Mouse (Mus musculus) liver, embryonic 16.5 days (tissue): ENCODE data around the gene Zfp92. TPM values are rescaled to one million over a fixed set of nuclear protein-coding genes. Genes with fewer than 3 reads are reported as not detected.

Experiments used
- ATAC-seq: fragments of 200-750 bp; cut with Nextera tagmentation; 2 replicates; pipeline ENCODE4 v1.8.0; 2017; ENCODE audit warnings: low read depth, mild to moderate bottlenecking, moderate number of reproducible peaks, moderate library complexity
- H3K27ac ChIP-seq: fragments of 300-500 bp; sonication (generic); 2 replicates; pipeline ENCODE4 v1.5.1; 2014; ENCODE audit warnings: mild to moderate bottlenecking, low read length
- H3K27me3 ChIP-seq: fragments of 300-500 bp; sonication (generic); 2 replicates; pipeline ENCODE4 v1.6.1; 2014; ENCODE audit warnings: low read depth, low read length, mixed read lengths; ENCODE audit not compliant: control insufficient read depth, insufficient read depth
- H3K36me3 ChIP-seq: fragments of 300-500 bp; sonication (generic); 2 replicates; pipeline ENCODE4 v1.6.1; 2014; ENCODE audit warnings: mild to moderate bottlenecking; ENCODE audit not compliant: control insufficient read depth, insufficient read depth
- H3K4me1 ChIP-seq: fragments of 300-500 bp; sonication (generic); 2 replicates; pipeline ENCODE4 v1.6.1; 2014; ENCODE audit warnings: low read depth, low read length, mixed read lengths; ENCODE audit not compliant: control insufficient read depth
- H3K4me2 ChIP-seq: fragments of 300-500 bp; sonication (generic); 2 replicates; pipeline ENCODE4 v1.6.1; 2014; ENCODE audit warnings: low read depth, low read length, mixed read lengths
- H3K4me3 ChIP-seq: fragments of 300-500 bp; sonication (generic); 2 replicates; pipeline ENCODE4 v1.5.1; 2014; ENCODE audit warnings: low read depth, mild to moderate bottlenecking, low read length
- H3K9ac ChIP-seq: fragments of 300-500 bp; sonication (generic); 2 replicates; pipeline ENCODE4 v1.6.1; 2014; ENCODE audit warnings: low read depth, low read length
- H3K9me3 ChIP-seq: fragments of 300-500 bp; sonication (generic); replicated peaks from 2 replicates; pipeline ENCODE4 v1.6.1; 2016; ENCODE audit warnings: low read length; ENCODE audit not compliant: control insufficient read depth
- WGBS: fragments of 180-500 bp; shearing (Covaris S2); extraction: QIAGEN DNeasy Blood & Tissue Kit; methylation state at CpG from one replicate; pipeline ENCODE4 v1.1.7; 2014; ENCODE audit not compliant: insufficient replicate concordance; 5-methylcytosine and 5-hydroxymethylcytosine counted together
- polyA plus RNA-seq: library from polyadenylated mRNA; unstranded; fragments of >200 nt; fragmentation: Nextera tagmentation; extraction: Ambion mirVana; gene quantifications from 2 replicates; pipeline ENCODE4 v1.2.1, GENCODE M21; 2015

Zfp92 gene
- polyA plus RNA-seq, 1 experiment from 2014 or later = not detected

DNA sequence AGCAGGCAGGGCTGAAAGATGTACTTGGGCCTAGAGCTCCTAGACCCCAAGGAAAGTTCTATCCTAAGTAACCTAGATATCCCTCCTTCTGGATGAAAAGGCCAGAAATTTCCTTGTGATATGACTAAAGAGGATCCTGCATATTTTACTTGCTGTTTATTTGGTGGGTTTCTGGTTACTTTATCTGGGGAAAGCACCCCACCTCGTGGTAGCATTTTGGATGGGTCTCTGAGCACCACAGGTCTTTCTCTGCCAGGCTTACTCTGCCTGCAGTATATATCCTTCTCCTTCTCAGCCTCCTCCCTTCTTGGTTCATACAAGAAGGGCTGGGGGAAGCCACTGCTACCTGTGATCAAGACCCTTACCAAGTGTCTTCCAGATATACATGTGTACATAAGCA, 1.9 kb downstream of the Zfp92 start:
- Histone ChIP-seq H3K9me3 (no peaks in the 10 kb centered on the region), H3K4me1 (no peaks in the 10 kb centered on the region), H3K27ac (no peak overlapping the region), H3K36me3 (no peaks in the 10 kb centered on the region), H3K27me3 (no peaks in the 10 kb centered on the region; the same call in 1 of the 2 replicates), H3K4me3 (no peak overlapping the region), H3K4me2 (no peak overlapping the region), H3K9ac (no peak overlapping the region)
- no peak for ATAC-seq
- 31% methylated on average over 1 of the region's 1 CpGs for WGBS

DNA sequence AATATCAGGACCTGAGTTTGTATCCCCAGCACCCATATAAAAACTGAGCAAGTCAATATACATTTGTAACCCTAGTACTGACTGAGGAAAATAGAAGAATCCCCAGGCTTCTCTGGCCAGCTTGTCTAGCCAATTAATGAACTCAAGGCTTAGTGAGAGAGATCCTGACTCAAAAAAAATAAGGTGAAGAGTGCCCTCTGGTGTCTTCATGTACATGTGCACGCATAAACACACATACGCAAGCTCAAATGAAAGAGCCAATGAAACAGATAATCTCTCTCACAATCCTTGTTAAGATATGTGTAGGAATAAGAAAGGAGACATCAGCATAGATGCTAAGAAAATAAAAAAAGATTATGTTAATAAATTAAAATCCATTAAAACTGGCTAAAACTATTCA, 19.1 kb downstream of the Zfp92 start:
- no peaks in the 10 kb centered on the region for H3K9me3 ChIP-seq
- WGBS = 72% methylated on average over 2 of the region's 2 CpGs
- no peaks in the 10 kb centered on the region for H3K4me1 ChIP-seq
- H3K4me3 ChIP-seq = no peak overlapping the region
- no peaks in the 10 kb centered on the region for H3K36me3 ChIP-seq
- H3K27me3 ChIP-seq = no peaks in the 10 kb centered on the region
- no peak overlapping the region for H3K27ac ChIP-seq
- H3K4me2 ChIP-seq = no peak overlapping the region
- ATAC-seq = no peak
- H3K9ac ChIP-seq = no peak overlapping the region

DNA sequence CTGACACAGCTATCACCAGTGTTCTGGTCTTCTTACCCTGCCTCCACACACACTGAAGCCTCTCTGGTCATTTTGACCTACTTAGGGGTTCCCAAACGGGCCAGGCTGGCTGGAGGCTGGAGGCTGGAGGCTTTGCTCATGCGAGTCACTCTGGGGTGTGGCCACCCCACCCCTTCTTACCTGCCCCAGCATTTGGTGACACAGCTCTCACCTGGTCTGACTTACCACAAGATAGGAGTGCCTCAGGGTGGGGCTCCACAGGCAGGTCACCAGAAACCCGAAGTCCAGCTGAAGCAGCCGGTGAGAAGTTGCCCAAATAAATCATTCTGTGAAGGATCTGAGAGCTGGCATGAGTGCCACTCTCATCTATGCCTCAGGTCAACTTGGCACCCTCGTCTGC, 22.0 kb downstream of the Zfp92 start:
- no peak for ATAC-seq
- Histone ChIP-seq H3K36me3 (no peaks in the 10 kb centered on the region), H3K9me3 (no peaks in the 10 kb centered on the region), H3K9ac (no peak overlapping the region), H3K4me1 (no peaks in the 10 kb centered on the region), H3K4me3 (no peak overlapping the region), H3K27ac (no peak overlapping the region), H3K4me2 (no peak overlapping the region), H3K27me3 (no peaks in the 10 kb centered on the region)
- 52% methylated on average over 5 of the region's 5 CpGs for WGBS

DNA sequence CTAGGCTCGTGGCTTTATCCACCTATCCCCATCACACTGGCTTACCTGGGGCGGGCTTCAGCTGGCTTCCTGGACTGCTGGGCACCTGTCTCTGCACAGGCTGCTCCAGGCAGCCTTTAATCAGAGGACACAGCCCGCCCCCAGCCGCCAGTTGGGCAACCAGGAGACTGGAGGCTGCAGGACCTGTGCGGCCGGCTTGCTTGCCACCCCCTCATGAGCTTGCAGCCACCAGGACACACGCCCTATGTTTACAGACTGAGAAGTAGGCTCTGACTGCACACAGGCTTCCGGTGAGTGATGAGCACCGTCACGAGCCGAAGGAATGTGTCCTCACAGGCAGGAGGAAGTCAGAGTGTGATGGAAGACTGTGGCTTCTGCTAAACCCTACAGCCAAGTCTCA, 24.4 kb downstream of the Zfp92 start, which contains the start of gene Trex2:
Gene Trex2 (minus strand): TSS at position 93 of the 400 bp plus-strand sequence.
- ATAC-seq = 0 out of 2 replicates have a peak, but pooled peaks have one; percentile 27
- no peak within 1 kb of the TSS for H3K27ac ChIP-seq

DNA sequence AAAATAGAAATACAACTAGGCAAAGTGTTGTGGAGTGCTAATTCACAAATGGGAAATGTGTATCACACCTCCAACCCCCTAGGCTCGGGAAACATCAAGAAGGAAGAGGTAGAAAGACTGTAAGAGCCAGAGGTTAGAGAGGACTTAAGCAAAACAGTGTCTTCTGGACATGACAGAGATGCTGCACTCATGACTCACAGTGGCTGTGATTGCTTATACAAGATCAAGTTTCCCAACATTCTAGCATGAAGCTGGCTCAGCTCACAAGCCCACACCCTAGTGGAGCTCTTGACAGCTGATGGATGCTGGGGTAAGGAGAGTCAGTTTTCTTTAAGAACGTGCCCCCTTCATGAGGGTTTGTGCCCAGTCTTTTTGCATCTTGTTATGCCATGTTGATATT, 30.5 kb downstream of the Zfp92 start:
- Histone ChIP-seq H3K9me3 (no peaks in the 10 kb centered on the region), H3K4me3 (no peak overlapping the region), H3K9ac (no peak overlapping the region), H3K27ac (no peak overlapping the region), H3K36me3 (no peaks in the 10 kb centered on the region), H3K4me1 (no peaks in the 10 kb centered on the region), H3K27me3 (no peaks in the 10 kb centered on the region), H3K4me2 (no peak overlapping the region)
- 54% methylated on average over 2 of the region's 2 CpGs for WGBS
- no peak for ATAC-seq

More for the DNA sequence above, 24.4 kb downstream of the Zfp92 start, which contains the start of gene Trex2:
- no peaks in the 10 kb centered on the region for H3K36me3 ChIP-seq
- H3K9me3 ChIP-seq = no peaks in the 10 kb centered on the region
- H3K4me3 ChIP-seq = no peak within 1 kb of the TSS
- H3K9ac ChIP-seq = no peak within 1 kb of the TSS
- WGBS = 64% methylated on average over 11 of the region's 11 CpGs
- no peak within 1 kb of the TSS for H3K4me2 ChIP-seq
- H3K27me3 ChIP-seq = no peaks in the 10 kb centered on the region
- no peaks in the 10 kb centered on the region for H3K4me1 ChIP-seq

DNA sequence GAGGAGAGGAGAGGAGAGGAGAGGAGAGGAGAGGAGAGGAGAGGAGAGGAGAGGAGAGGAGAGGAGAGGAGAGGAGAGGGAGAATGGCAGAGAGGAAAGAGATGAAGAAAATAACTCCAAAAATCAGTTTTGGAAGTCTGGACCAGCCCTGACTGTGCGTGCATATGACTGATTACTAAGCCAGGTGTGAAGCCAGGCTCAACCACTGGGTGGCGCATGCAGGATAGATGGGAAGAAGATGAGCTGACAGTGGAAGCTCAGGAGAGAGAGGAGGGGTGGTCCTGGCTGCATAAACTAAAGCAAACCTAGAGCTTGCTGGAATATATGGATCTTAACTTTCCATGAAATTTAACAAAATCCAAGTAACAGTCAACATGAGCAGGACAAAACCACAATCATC, 41.1 kb downstream of the Zfp92 start:
- no peak overlapping the region for H3K4me3 ChIP-seq
- H3K4me2 ChIP-seq = no peak overlapping the region
- no peak overlapping the region for H3K9ac ChIP-seq
- H3K27ac ChIP-seq = no peak overlapping the region
- H3K36me3 ChIP-seq = no peaks in the 10 kb centered on the region
- no peaks in the 10 kb centered on the region for H3K4me1 ChIP-seq
- no peaks in the 10 kb centered on the region for H3K27me3 ChIP-seq
- no peak for ATAC-seq
- 19% methylated on average over 2 of the region's 2 CpGs for WGBS
- no peaks in the 10 kb centered on the region for H3K9me3 ChIP-seq

DNA sequence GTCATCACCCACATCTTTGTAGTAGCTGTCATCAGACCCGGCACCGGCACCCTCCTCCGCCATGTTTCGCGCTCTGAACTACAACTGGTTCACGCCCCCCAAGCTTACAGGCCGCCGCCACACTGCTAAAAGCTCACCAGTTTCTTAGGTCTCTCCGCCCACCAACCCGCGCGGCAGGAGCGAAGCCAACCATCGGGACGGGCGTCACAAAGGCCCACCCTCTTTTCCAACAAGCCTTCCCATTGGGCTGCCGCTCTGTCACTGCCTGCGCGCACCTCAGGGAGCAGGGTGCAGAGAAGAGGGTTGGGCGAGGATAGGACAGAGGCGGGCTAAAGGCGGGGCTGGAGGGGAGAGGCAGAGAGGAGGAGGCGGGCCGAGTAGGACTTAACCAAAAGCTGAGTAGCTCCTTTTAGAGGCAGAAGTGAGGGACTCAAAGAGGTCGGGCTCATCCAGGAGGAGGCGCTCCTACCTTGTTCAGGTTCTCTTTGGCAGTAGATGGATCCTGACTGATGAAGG, 48.0 kb downstream of the Zfp92 start, which contains the start of gene Haus7:
Gene Haus7 (minus strand): TSS at position 168 of the 516 bp plus-strand sequence.
- H3K4me1 ChIP-seq = no peaks in the 10 kb centered on the region
- H3K9me3 ChIP-seq = no peaks in the 10 kb centered on the region
- H3K27ac ChIP-seq = no peak within 1 kb of the TSS
- peak within 1 kb of the TSS; percentile 64 for H3K4me2 ChIP-seq
- H3K27me3 ChIP-seq = no peaks in the 10 kb centered on the region
- H3K36me3 ChIP-seq = no peaks in the 10 kb centered on the region
- peak within 1 kb of the TSS; percentile 70 for H3K4me3 ChIP-seq
- peak within 1 kb of the TSS; percentile 64 for H3K9ac ChIP-seq
- WGBS = 20% methylated on average over 26 of the region's 26 CpGs
- peak; percentile 100 for ATAC-seq

DNA sequence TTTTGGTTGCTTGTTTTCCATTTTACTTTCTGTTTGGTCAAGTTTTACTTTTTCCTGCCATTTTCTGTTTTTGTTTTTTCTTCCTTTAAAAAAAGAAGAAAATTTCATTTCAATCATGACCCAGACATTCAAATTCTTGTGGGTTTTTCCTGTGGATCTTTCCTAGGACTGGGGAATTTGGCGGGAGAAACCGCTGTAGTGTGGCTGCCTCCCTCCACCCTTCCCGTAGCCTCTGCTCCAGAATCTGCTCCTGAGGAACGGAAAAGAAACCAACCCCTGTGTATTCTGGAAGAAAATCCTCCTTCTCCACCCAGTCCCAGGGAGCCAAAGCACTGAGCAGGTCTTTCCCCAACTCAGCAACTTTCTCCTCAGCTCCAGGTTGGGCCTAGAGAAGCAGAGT, 49.9 kb downstream of the Zfp92 start:
- Histone ChIP-seq H3K36me3 (no peaks in the 10 kb centered on the region), H3K4me3 (no peak overlapping the region), H3K27ac (no peak overlapping the region), H3K4me2 (no peak overlapping the region), H3K9ac (no peak overlapping the region), H3K27me3 (no peaks in the 10 kb centered on the region), H3K9me3 (no peaks in the 10 kb centered on the region), H3K4me1 (no peaks in the 10 kb centered on the region)
- 64% methylated on average over 4 of the region's 4 CpGs for WGBS
- no peak for ATAC-seq

DNA sequence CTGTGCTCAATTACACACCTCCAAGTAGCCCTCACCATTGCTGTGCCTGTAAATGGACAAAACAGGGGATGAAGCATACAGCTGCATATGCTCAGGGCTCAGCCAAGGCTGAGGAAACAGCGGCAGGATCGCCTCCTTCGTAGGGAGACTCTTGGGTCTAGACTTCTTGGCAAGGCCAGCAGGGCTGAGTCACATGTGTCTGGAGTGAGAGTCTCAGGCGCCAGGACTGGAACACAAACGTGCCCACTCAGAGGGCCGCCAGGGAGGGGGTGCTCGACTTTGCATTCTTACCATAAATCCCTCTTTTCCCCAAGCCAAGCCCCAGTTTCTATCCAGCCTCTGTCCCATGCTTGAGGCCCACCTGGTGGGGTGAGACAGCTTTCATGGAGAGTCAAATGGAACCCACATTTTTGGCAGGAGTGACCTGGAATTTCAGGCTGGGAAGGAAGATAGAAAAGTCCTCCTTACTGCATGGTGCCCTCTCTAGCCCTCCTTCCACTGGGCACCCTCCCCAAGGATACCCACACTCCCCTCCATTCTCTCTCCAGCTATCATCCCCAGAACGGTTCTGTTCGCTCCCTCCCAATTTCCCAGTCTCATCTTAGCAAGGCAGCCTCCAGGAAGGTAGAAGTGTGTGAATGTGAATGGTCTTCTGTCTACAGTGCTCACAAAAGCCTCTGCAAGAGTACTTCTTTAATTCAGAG, 54.7 kb downstream of the Zfp92 start:
- no peak overlapping the region for H3K4me3 ChIP-seq
- no peak overlapping the region for H3K9ac ChIP-seq
- H3K27me3 ChIP-seq = no peaks in the 10 kb centered on the region
- H3K4me2 ChIP-seq = no peak overlapping the region
- WGBS = 60% methylated on average over 9 of the region's 9 CpGs
- no peak overlapping the region for H3K27ac ChIP-seq
- no peaks in the 10 kb centered on the region for H3K9me3 ChIP-seq
- H3K4me1 ChIP-seq = no peaks in the 10 kb centered on the region
- no peaks in the 10 kb centered on the region for H3K36me3 ChIP-seq
- ATAC-seq = no peak
